Mouse (Mus musculus) heart, embryonic 10.5 days (tissue): Measurements from ENCODE around the gene Gzmk. TPM values are rescaled to one million over a fixed set of nuclear protein-coding genes. Genes with fewer than 3 reads are reported as not detected.
A peak's percentile ranks its signal among the peaks of the same experiment; 100 is the strongest.

ENCODE experiments used
- DNase-seq: peaks from one replicate; pipeline ENCODE4 v3.0.0-alpha.2; 2017; ENCODE audit warnings: low spot score
- H3K27ac ChIP-seq: fragments of 300-500 bp; sonication (generic); 2 replicates; pipeline ENCODE4 v1.5.1; 2016; ENCODE audit warnings: mild to moderate bottlenecking
- H3K27me3 ChIP-seq: fragments of 300-500 bp; sonication (generic); 2 replicates; pipeline ENCODE4 v1.6.1; 2016; ENCODE audit warnings: mild to moderate bottlenecking; ENCODE audit not compliant: poor library complexity, insufficient read depth, severe bottlenecking
- H3K36me3 ChIP-seq: fragments of 300-500 bp; sonication (generic); 2 replicates; pipeline ENCODE4 v1.6.1; 2016; ENCODE audit warnings: mild to moderate bottlenecking, moderate library complexity
- H3K4me1 ChIP-seq: fragments of 300-500 bp; sonication (generic); 2 replicates; pipeline ENCODE4 v1.6.1; 2016; ENCODE audit warnings: mild to moderate bottlenecking
- H3K4me3 ChIP-seq: fragments of 300-500 bp; sonication (generic); 2 replicates; pipeline ENCODE4 v1.5.1; 2016; ENCODE audit warnings: mild to moderate bottlenecking, moderate library complexity
- H3K9me3 ChIP-seq: fragments of 300-500 bp; sonication (generic); 2 replicates; pipeline ENCODE4 v1.6.1; 2016; ENCODE audit warnings: mild to moderate bottlenecking, moderate library complexity
- WGBS: fragments of 180-500 bp; shearing (Covaris S2); methylation state at CpG from one replicate; pipeline ENCODE4 v1.1.7; 2016; 5-methylcytosine and 5-hydroxymethylcytosine counted together
- polyA plus RNA-seq: library from polyadenylated mRNA; unstranded; fragments of >200 nt; fragmentation: Nextera tagmentation; extraction: Ambion mirVana; gene quantifications from 2 replicates; pipeline ENCODE4 v1.2.1, GENCODE M21; 2016

The Gzmk gene
- polyA plus RNA-seq, 1 experiment from 2014 or later: not detected

DNA sequence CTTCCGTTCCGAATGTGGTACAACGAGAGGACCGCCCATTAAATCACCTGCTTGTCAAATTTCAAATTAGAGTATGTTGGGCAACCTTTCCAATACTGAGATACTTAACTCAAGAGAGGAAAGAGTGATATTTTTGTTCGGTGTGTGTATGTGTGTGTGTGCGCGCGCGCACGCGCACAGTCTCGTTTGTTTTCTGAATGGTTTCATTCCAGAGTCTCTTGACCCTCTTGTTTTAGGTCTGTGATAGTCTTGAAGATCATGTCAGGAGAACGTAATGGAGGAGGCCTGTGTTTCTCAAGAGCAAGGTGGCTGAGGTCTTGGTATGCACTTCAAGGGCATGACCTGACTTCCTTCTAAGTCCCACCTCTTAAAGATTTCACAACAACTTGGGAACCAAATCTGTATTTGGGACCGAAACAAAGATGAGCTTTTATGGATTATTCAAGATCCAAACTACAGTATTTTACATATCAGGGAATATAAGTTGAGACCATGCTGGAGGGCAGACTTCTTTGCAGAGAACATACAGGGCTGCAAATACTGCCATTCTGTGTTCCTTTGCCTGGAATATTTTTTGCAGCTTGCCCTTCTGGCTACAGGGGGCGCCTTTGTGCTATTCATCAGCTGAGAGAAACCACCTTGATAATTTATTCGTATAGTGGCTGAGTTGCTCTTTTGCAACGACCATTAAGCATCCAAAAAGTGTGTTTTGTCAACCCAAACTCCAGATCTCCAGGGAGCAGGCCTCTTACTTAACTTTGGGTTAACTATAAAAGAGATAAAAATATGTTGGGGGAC is 2.2 kb upstream of the Gzmk start:
- Histone ChIP-seq H3K9me3 (no peaks in the 10 kb centered on the region), H3K27me3 (no peaks in the 10 kb centered on the region), H3K27ac (no peak overlapping the region), H3K4me1 (peaks cover 8% of the 10 kb centered on the region; the same call in 1 of the 2 replicates), H3K4me3 (no peak overlapping the region), H3K36me3 (no peaks in the 10 kb centered on the region)
- no peak for DNase-seq
- WGBS: 83% methylated on average over 17 of the region's 17 CpGs

DNA sequence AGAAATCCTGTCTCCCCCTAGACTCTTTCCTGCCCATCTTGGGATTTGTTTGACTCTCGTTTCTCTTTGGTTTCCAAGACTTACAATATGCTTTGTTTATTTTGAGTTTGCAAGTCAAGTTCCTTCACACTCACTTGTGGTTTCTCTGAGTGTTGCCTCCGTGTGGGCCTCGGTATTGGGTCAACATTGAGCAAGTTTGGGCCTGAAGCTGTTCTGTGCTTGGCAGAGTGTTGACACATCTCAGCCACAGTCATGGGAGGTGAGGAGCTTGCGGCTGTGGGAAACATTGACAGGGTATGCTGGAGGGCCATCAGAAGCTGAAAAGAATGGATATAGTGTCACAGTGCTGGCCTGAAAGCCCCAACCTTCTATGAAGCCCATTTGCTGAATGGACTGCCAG is 1.4 kb upstream of the Gzmk start:
- no peaks in the 10 kb centered on the region for H3K27me3 ChIP-seq
- peaks cover 8% of the 10 kb centered on the region; the same call in 1 of the 2 replicates for H3K4me1 ChIP-seq
- WGBS: 73% methylated on average over 4 of the region's 4 CpGs
- DNase-seq: no peak
- H3K4me3 ChIP-seq: no peak overlapping the region
- no peaks in the 10 kb centered on the region for H3K36me3 ChIP-seq
- H3K27ac ChIP-seq: no peak overlapping the region
- H3K9me3 ChIP-seq: no peaks in the 10 kb centered on the region

DNA sequence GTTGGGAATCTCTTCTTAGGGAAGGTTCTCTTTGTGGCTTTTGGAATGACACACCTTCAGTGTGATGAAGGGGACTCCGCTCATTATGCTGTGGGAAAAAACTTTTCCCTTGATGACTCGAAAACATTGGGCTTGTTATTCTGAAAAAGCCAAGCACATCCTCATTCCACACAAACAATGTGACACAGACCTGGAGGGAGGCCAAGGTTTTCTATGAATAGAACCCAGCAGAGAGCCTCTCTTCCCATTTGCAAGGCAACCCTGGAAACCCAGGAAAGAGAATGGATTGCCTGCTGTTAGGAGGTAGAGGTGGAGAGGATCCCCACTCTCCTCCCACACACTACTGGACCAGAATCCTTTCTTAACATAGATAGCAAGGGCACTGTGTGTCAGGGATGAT is 1.6 kb downstream of the Gzmk start:
- DNase-seq: no peak
- no peaks in the 10 kb centered on the region for H3K9me3 ChIP-seq
- no peaks in the 10 kb centered on the region for H3K27me3 ChIP-seq
- H3K36me3 ChIP-seq: no peaks in the 10 kb centered on the region
- peak overlapping the region; percentile 76 for H3K27ac ChIP-seq
- peak overlapping the region; percentile 45; the same call in 1 of the 2 replicates for H3K4me3 ChIP-seq
- H3K4me1 ChIP-seq: peaks cover 14% of the 10 kb centered on the region; the same call in 1 of the 2 replicates
- 11% methylated on average over 2 of the region's 2 CpGs for WGBS

DNA sequence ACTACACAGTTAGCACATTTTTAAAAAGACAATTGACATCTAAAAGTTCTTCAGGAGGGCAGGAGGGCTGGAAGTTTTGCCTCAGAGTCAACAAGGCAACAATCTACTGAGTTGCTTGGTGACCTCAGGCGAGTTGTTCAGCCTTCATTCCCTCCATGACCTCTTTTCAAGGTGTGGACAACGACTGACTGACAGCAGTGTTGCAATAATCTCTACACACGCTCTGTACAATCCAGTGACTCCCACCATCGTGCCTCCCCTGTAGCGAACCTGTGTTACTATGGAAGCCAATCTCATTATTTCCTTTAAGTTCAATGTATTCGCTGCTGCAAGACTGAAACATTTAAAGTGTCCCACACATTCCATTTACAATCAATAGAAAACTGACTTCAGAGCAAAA is 3.9 kb downstream of the Gzmk start:
- Histone ChIP-seq H3K27ac (no peak overlapping the region), H3K4me3 (no peak overlapping the region), H3K4me1 (peaks cover 14% of the 10 kb centered on the region; the same call in 1 of the 2 replicates), H3K27me3 (no peaks in the 10 kb centered on the region), H3K36me3 (no peaks in the 10 kb centered on the region), H3K9me3 (no peaks in the 10 kb centered on the region)
- DNase-seq: no peak
- 41% methylated on average over 6 of the region's 6 CpGs for WGBS

DNA sequence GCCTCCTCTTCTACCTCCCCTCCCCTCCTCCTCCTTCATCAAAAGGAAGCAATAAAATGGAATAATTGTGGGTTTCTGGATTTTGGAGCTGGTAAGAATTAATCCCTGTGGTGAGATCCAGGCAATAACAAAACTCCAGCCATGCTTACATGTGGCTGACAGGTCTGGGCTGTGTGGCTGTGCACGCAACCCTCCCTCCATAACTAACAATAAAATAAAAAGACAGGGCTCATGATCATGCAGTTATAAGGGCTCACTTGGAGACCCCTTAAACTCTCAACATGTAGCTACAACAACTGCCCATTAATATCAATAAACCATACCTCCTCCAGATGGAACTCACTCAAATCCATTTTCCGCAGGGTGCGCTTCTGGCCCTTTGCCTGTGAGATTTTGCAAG is 11.8 kb downstream of the Gzmk start:
- no peaks in the 10 kb centered on the region for H3K9me3 ChIP-seq
- 93% methylated on average over 3 of the region's 3 CpGs for WGBS
- DNase-seq: no peak
- no peak overlapping the region for H3K27ac ChIP-seq
- H3K4me3 ChIP-seq: no peak overlapping the region
- peaks cover 8% of the 10 kb centered on the region; the same call in 1 of the 2 replicates for H3K27me3 ChIP-seq
- H3K36me3 ChIP-seq: no peaks in the 10 kb centered on the region
- H3K4me1 ChIP-seq: peaks cover 16% of the 10 kb centered on the region

DNA sequence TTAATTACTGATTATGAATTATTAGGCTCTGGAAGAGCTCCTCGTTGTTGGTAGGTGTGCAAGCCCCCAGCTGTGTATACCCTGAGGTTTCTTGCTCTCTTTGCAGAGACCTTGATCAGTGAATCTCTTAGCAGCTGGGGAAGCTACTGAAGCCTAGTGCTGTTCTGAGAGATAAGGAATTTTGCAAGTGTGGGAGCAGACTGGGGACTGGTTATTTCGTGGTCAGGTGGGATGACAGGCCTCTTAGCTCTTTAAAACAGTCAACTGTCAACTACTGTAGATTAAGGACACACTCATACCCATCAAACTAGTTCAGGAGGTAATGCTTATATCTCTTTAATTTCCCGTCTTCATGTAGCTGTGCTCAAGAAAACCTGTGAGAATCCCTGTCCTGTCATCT is 13.3 kb downstream of the Gzmk start:
- H3K36me3 ChIP-seq: no peaks in the 10 kb centered on the region
- WGBS: 54% methylated on average over 3 of the region's 3 CpGs
- H3K9me3 ChIP-seq: no peaks in the 10 kb centered on the region
- no peak overlapping the region for H3K4me3 ChIP-seq
- no peak for DNase-seq
- H3K4me1 ChIP-seq: peaks cover 16% of the 10 kb centered on the region
- no peak overlapping the region for H3K27ac ChIP-seq
- peaks cover 8% of the 10 kb centered on the region; the same call in 1 of the 2 replicates for H3K27me3 ChIP-seq

DNA sequence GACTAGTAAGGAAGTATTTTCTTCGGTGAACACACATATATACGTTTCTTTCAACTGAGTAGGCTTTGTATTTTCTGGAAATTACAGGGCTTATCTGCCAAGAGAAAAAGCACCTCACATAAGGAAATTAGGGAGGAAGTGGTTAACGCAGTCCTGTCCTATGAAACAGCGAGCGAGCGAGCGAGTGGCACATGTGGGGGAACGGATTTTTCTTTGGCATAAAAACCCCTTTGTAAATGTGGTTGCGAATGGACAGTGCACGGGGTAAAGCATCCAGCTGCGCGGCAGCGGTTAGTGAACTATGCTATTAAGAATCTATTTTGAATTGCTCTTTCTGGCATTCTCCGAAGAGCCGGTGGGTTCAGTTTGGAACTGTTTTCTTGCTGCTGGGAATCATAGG is 14.4 kb downstream of the Gzmk start:
- Histone ChIP-seq H3K4me3 (no peak overlapping the region), H3K9me3 (no peaks in the 10 kb centered on the region), H3K4me1 (peaks cover 16% of the 10 kb centered on the region), H3K27ac (no peak overlapping the region), H3K27me3 (peaks cover 8% of the 10 kb centered on the region; the same call in 1 of the 2 replicates), H3K36me3 (no peaks in the 10 kb centered on the region)
- WGBS: 68% methylated on average over 15 of the region's 15 CpGs
- DNase-seq: no peak

DNA sequence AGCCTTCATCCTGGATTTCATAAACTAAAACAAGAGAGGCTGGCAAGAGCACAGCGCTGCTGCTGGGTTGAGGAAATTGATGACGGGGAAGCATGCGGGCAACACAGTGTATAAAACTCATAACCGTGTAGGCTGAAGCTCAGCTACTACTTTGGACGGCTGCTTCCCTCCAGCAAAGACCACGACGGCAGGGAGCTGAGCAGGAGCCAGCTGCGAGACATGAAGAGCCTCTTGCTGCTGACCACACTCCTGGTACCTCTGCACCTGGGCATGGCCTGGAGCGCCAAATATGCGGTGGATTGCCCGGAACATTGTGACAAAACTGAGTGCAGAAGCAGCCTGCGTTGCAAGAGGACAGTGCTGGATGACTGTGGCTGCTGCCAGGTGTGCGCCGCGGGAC is 16.1 kb downstream of the Gzmk start, which contains the start of gene Esm1:
Gene Esm1 (plus strand): TSS at position 36 of the 400 bp plus-strand sequence.
- H3K27me3 ChIP-seq: peaks cover 8% of the 10 kb centered on the region; the same call in 1 of the 2 replicates
- H3K4me3 ChIP-seq: peak within 1 kb of the TSS; percentile 40
- no peaks in the 10 kb centered on the region for H3K36me3 ChIP-seq
- no peaks in the 10 kb centered on the region for H3K9me3 ChIP-seq
- no peak within 1 kb of the TSS for H3K27ac ChIP-seq
- 41% methylated on average over 15 of the region's 15 CpGs for WGBS
- no peak for DNase-seq
- H3K4me1 ChIP-seq: peaks cover 11% of the 10 kb centered on the region

DNA sequence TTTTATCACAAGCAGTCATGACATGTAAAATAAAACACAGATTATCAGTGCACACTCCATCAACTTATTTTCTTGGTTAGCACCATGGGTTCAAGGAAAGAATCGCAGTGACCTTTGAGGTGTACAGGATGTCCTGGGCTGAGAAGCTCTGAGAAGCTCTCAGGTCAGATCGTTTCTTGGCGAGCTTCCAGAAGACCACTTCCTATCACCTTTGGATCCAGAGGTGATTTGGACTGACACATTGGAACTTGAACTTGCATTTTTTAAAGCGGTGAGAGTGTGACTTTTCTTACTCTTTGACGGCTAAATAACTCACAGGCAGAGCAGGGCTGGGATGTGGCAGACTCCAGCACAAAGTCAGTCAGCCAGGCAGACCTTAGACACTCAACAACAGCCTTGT is 20.4 kb downstream of the Gzmk start:
- peaks cover 17% of the 10 kb centered on the region for H3K4me1 ChIP-seq
- 82% methylated on average over 5 of the region's 5 CpGs for WGBS
- peaks cover 8% of the 10 kb centered on the region; the same call in 1 of the 2 replicates for H3K27me3 ChIP-seq
- H3K4me3 ChIP-seq: no peak overlapping the region
- H3K36me3 ChIP-seq: no peaks in the 10 kb centered on the region
- H3K27ac ChIP-seq: no peak overlapping the region
- DNase-seq: no peak
- no peaks in the 10 kb centered on the region for H3K9me3 ChIP-seq

DNA sequence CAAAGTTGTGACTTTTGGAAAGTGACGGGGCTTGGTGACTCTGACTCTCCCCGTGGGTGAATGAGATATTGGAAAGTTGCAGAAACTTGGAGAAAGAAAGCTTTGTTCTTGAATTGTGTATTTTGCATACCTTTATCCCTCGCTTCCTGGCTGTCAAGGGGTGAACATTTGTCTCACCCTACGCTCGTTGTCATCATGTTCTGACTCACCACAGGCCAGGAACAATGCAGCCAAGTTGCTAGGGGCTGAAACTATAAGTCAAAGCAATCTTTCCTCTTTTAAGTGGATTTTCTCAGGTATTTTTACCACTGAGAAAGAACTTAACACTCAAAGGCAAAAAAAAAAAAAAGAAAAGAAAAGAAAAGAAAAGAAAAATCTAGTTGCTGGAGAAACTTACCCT is 22.6 kb downstream of the Gzmk start:
- no peak overlapping the region for H3K27ac ChIP-seq
- H3K36me3 ChIP-seq: no peaks in the 10 kb centered on the region
- H3K9me3 ChIP-seq: no peaks in the 10 kb centered on the region
- H3K4me3 ChIP-seq: no peak overlapping the region
- DNase-seq: no peak
- WGBS: 41% methylated on average over 5 of the region's 5 CpGs
- H3K4me1 ChIP-seq: peaks cover 13% of the 10 kb centered on the region
- no peaks in the 10 kb centered on the region for H3K27me3 ChIP-seq

DNA sequence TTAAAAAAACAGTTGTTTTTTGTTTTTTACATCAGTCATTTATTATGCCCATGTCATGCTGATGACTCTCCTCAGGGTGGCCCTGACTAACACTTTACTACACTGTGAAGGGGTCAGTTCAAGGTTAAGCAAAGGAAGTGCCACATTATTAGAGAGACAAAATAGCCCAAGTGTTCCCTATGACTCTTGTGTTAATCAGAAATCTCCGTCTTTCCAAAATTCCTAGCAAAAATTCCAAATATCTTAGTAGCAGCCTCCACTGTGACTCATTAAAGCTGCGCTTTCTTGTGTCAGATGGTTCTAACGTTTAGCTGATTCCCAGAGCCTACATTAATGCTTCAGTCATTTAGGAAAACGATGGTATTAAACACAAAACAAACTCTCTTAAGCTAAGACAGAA is 23.5 kb downstream of the Gzmk start:
- H3K36me3 ChIP-seq: no peaks in the 10 kb centered on the region
- no peak for DNase-seq
- peaks cover 13% of the 10 kb centered on the region for H3K4me1 ChIP-seq
- H3K4me3 ChIP-seq: no peak overlapping the region
- WGBS: 63% methylated on average over 4 of the region's 4 CpGs
- no peak overlapping the region for H3K27ac ChIP-seq
- no peaks in the 10 kb centered on the region for H3K9me3 ChIP-seq
- no peaks in the 10 kb centered on the region for H3K27me3 ChIP-seq

DNA sequence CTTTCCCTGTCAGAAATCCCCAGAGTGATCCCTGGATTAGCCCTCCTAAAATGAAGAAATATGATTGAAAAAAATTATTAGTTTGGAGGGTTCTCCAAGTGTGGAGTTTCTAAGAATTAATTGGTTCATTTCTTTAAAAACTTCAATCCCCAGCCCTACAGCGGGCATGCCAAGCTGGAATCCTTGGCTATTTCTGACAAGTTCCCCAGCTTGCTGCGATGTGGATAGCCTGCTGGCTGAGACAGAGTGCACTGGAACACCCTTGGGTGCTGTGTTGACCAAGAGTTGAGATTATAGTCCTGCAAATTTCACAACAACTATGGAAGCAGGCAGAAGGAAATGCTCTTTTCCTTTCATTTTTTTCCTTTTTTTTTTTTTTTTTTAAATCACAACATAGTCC is 24.1 kb downstream of the Gzmk start:
- WGBS: 84% methylated on average over 2 of the region's 2 CpGs

DNA sequence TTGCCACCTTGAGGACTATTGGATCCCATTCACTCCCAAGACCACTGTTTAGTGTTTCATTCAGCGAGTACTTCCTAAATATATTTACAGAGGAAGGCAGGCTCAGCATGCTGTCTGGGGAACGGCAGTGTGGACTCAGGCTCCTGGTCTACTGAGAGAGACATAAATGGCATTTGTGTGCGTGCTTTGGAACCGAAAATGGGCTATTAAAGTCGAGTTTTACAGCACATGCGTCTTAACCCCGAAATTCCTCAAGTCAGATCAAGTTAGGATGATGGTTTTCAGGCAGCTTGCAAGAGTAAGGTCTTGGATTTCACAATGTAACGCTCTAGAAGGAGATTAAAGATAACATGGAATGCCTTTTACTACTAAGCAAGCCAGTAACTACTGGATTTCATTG is 25.0 kb downstream of the Gzmk start:
- DNase-seq: no peak
- Histone ChIP-seq H3K27me3 (no peaks in the 10 kb centered on the region), H3K36me3 (no peaks in the 10 kb centered on the region), H3K9me3 (no peaks in the 10 kb centered on the region), H3K27ac (no peak overlapping the region), H3K4me3 (no peak overlapping the region), H3K4me1 (peaks cover 14% of the 10 kb centered on the region)
- WGBS: 66% methylated on average over 8 of the region's 8 CpGs

More for the DNA sequence above, 24.1 kb downstream of the Gzmk start:
- Histone ChIP-seq H3K9me3 (no peaks in the 10 kb centered on the region), H3K4me3 (no peak overlapping the region), H3K27me3 (no peaks in the 10 kb centered on the region), H3K27ac (no peak overlapping the region), H3K4me1 (peaks cover 13% of the 10 kb centered on the region), H3K36me3 (no peaks in the 10 kb centered on the region)
- DNase-seq: no peak
